Mouse (Mus musculus) ES-Bruce4 (cell line): ENCODE measurements at regions not wholly inside any gene's neighbourhood (a gene's known extent, or its start where the extent isn't known, plus 50 kb on each side); places are given as distances from the start of the nearest gene placed in this dataset.

Experiments
- H3K27ac ChIP-seq: 2 replicates; pipeline ENCODE4 v1.5.1; 2012; ENCODE audit warnings: low read length, inconsistent platforms; ENCODE audit not compliant: insufficient read depth
- H3K27me3 ChIP-seq: 2 replicates; pipeline ENCODE4 v1.6.1; 2012; ENCODE audit warnings: mild to moderate bottlenecking, low read length, inconsistent platforms; ENCODE audit not compliant: control insufficient read depth, poor library complexity, insufficient read depth, severe bottlenecking
- H3K36me3 ChIP-seq: 2 replicates; pipeline ENCODE4 v1.6.1; 2012; ENCODE audit warnings: inconsistent platforms, mild to moderate bottlenecking, low read length, moderate library complexity; ENCODE audit not compliant: control insufficient read depth, poor library complexity, insufficient read depth, severe bottlenecking
- H3K4me1 ChIP-seq: one replicate; pipeline ENCODE4 v1.8.1; 2011; ENCODE audit warnings: low read length; ENCODE audit not compliant: control insufficient read depth, insufficient read depth
- H3K4me3 ChIP-seq: 2 replicates; pipeline ENCODE4 v1.5.1; 2011; ENCODE audit warnings: low read depth, mild to moderate bottlenecking, low read length
- H3K9ac ChIP-seq: 2 replicates; pipeline ENCODE4 v1.6.1; 2012; ENCODE audit warnings: low read depth, mild to moderate bottlenecking, inconsistent platforms; ENCODE audit not compliant: poor library complexity, severe bottlenecking
- H3K9me3 ChIP-seq: replicated peaks from 2 replicates; pipeline ENCODE4 v1.6.1; 2012; ENCODE audit warnings: mild to moderate bottlenecking, low read length, inconsistent platforms; ENCODE audit not compliant: control insufficient read depth, poor library complexity, insufficient read depth, severe bottlenecking
- CTCF ChIP-seq: IDR thresholded peaks from one replicate; pipeline ENCODE4 v1.8.1; 2011; ENCODE audit warnings: low read depth, low read length
- EP300 ChIP-seq: IDR thresholded peaks from 2 replicates; pipeline ENCODE4 v1.6.1; 2011; ENCODE audit warnings: low read depth, low read length; ENCODE audit not compliant: insufficient read depth
- POLR2A ChIP-seq: IDR thresholded peaks from one replicate; pipeline ENCODE4 v1.8.1; 2011; ENCODE audit warnings: low read length; ENCODE audit not compliant: insufficient read depth

DNA sequence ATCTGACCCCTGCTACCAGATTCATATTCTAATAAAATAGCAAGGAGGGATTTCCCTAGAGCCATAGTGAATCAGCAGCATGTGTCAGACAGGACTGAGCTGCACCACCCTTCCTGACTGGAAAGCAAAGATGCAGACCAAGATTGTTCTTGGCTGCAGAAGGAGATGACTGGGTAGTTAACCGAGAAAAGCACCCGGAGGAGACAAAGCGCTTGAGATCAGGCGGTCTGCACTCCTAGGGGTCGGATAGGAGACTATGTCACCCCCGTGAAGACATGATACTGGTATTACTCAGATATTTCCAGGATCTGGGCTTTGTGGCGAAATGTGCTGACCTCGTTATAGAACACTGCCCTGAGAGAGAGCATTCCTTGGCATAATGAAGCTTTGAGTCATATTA, 147.4 kb downstream of the Chic2 start:
- TF ChIP-seq POLR2A (no peak), EP300 (no peak), CTCF (no peak)
- no peaks in the 10 kb centered on the region for H3K27me3 ChIP-seq
- H3K4me3 ChIP-seq = no peak overlapping the region
- H3K36me3 ChIP-seq = no peaks in the 10 kb centered on the region
- H3K9me3 ChIP-seq = no peaks in the 10 kb centered on the region
- H3K9ac ChIP-seq = no peak overlapping the region
- H3K4me1 ChIP-seq = no peaks in the 10 kb centered on the region
- H3K27ac ChIP-seq = no peak overlapping the region

DNA sequence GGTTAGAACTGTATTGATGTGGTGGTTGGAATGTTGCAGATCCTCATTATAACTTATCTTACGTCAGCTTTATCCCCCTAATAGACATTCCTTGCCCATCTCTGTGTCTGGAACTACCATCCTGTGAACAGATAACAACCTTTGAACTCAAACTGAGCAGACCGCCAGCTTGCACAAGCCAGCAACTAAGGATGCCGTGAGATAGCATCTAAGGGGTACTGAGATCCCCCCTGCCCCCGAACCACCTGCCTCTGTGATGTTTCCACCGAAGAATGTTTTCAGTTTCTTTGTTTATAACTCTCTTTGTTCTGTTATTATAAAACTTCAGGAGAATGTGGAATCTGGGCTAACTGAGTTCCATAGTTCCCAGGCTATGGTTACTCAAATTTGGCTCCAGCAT, 151.3 kb downstream of the Chic2 start:
- Histone ChIP-seq H3K9ac (no peak overlapping the region), H3K4me1 (no peaks in the 10 kb centered on the region), H3K27me3 (no peaks in the 10 kb centered on the region; the same call in 1 of the 2 replicates), H3K27ac (no peak overlapping the region), H3K9me3 (no peaks in the 10 kb centered on the region), H3K36me3 (no peaks in the 10 kb centered on the region), H3K4me3 (no peak overlapping the region)
- TF ChIP-seq POLR2A (no peak), CTCF (no peak), EP300 (no peak)

DNA sequence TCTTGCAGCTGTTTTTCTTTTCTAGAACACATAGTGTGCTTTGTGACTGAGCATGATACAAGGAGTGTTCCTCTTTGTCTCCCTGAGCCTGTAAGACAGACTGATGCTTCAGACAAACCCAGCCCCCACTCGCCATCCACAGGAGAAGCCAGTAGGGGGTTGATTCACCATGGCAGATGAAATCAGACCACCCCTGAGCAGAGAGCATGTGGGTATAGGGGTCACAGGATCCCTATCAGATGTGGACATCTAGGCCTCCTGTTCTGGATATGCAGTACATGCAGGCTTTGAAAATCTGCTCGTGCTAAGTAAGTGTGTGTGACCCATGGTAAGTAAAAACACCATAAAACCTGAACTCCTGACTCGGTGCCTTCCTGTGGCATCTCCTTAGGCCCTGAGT, 153.0 kb downstream of the Chic2 start:
- H3K9ac ChIP-seq = no peak overlapping the region
- H3K36me3 ChIP-seq = no peaks in the 10 kb centered on the region
- H3K27me3 ChIP-seq = no peaks in the 10 kb centered on the region; the same call in 1 of the 2 replicates
- no peaks in the 10 kb centered on the region for H3K9me3 ChIP-seq
- H3K27ac ChIP-seq = no peak overlapping the region
- TF ChIP-seq CTCF (no peak), POLR2A (no peak), EP300 (no peak)
- no peaks in the 10 kb centered on the region for H3K4me1 ChIP-seq
- H3K4me3 ChIP-seq = no peak overlapping the region

DNA sequence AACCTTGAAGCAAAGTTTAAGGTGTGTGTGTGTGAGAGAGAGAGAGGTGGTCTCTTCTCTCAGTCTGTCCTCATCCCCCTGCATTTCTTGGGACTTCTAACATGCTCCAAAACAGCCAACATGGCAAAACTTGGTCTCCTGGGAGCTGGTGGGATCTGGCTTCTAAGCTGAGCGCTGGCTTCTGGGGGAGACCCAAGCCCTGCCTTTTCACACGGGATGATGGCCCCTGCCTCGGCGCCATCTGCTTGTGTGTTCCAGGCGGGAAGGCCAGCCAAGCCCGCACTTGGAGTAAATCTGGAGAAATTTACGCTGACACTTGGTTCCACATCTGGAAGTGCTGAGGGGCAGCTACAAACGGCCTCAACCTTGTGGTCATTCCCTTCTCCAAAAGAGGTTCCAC, 155.6 kb downstream of the Chic2 start:
- Histone ChIP-seq H3K9me3 (peaks cover 12% of the 10 kb centered on the region), H3K27me3 (no peaks in the 10 kb centered on the region; the same call in 1 of the 2 replicates), H3K9ac (no peak overlapping the region), H3K36me3 (no peaks in the 10 kb centered on the region), H3K27ac (no peak overlapping the region), H3K4me3 (no peak overlapping the region), H3K4me1 (no peaks in the 10 kb centered on the region)
- no peak for TF ChIP-seq POLR2A
- TF ChIP-seq CTCF = no peak
- TF ChIP-seq EP300 = no peak

DNA sequence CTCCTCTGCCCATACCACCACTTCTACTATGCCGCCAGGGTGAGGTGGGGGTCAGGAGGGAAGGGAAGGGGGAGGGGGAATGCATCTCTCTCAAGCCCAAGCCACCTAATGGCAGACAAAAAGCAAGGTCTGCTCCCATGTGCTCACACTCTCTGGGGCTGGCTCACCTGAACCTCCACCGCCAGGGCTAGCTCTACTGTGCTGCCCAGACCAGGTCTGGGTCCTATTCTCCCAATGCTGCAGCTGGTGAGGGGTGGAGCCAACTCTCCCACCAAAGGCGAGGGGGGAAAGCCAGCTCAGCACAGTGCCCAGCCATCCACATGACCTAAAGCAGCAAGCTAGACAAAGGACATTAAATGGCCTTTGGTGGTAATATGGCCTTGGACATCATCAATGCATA, 158.6 kb downstream of the Chic2 start:
- Histone ChIP-seq H3K27me3 (no peaks in the 10 kb centered on the region; the same call in 1 of the 2 replicates), H3K9me3 (peaks cover 12% of the 10 kb centered on the region), H3K36me3 (no peaks in the 10 kb centered on the region), H3K9ac (no peak overlapping the region), H3K27ac (no peak overlapping the region), H3K4me1 (no peaks in the 10 kb centered on the region), H3K4me3 (no peak overlapping the region)
- TF ChIP-seq POLR2A (no peak), CTCF (no peak), EP300 (no peak)

DNA sequence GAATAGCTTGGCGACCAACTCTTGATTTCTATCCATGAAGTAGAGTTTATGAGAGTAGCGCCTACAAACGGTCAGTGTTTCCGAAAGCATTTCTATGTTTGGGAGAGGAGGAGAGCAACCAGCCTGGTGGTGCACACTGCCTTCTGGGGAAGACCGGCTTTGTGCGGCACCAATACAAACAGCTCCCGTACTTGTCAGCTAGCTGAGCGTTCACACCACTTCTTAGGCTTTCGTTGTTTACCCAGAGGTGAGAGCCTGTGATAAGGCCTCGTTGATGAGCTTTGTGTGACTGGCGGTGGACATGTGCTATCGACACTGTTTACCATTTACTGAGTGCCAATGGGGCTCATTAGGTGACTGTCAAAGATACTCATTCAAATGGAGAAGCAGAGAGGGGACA, 162.0 kb downstream of the Chic2 start:
- peaks cover 12% of the 10 kb centered on the region for H3K9me3 ChIP-seq
- H3K27me3 ChIP-seq = no peaks in the 10 kb centered on the region
- no peaks in the 10 kb centered on the region for H3K36me3 ChIP-seq
- H3K4me1 ChIP-seq = no peaks in the 10 kb centered on the region
- no peak overlapping the region for H3K27ac ChIP-seq
- no peak overlapping the region for H3K9ac ChIP-seq
- H3K4me3 ChIP-seq = no peak overlapping the region
- TF ChIP-seq POLR2A (no peak), CTCF (no peak), EP300 (no peak)

DNA sequence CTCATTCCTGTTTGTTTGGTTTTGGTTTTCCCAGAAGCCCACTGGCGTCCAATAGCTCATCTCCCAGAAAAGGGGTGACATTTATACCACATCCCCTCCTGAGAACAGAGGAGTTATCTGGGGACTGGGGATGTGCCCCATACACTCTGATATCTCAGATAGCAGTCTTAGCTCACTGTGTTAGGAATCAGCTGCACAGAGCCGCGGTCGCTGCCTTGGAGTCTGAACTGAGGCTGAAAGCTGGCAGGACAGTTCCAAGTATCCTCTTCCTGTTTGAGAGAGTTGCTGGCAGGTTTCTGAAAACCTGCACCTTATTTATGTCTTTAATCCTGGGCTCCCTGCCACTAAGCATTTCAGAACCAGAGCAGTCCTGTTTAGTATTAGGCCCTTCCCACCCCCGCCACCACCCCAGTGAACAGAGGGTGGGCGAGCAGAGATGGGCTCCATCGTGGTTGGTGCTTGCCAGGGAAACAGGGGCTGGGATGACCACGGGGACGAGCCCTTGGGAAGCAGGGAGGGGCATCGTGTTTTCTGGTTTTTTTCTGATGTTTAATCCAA, 163.8 kb downstream of the Chic2 start:
- Histone ChIP-seq H3K36me3 (no peaks in the 10 kb centered on the region), H3K4me1 (no peaks in the 10 kb centered on the region), H3K4me3 (no peak overlapping the region), H3K27ac (no peak overlapping the region), H3K27me3 (no peaks in the 10 kb centered on the region), H3K9ac (no peak overlapping the region), H3K9me3 (peaks cover 12% of the 10 kb centered on the region)
- TF ChIP-seq CTCF (no peak), POLR2A (no peak), EP300 (no peak)
